Mouse (Mus musculus) urinary bladder, postnatal 14 days (tissue): ENCODE results near the gene Mfsd4b5.
A peak's percentile ranks its signal among the peaks of the same experiment; 100 is the strongest.
"Not testable (repeated sequence)": the region's sequence is repeated elsewhere in the genome, so short reads cannot be mapped to it uniquely, and the experiment has no call there.

Experiments used
- DNase-seq: peaks from one replicate; pipeline ENCODE4 v3.0.0; 2021; ENCODE audit warnings: low spot score

Mfsd4b5 gene

DNA sequence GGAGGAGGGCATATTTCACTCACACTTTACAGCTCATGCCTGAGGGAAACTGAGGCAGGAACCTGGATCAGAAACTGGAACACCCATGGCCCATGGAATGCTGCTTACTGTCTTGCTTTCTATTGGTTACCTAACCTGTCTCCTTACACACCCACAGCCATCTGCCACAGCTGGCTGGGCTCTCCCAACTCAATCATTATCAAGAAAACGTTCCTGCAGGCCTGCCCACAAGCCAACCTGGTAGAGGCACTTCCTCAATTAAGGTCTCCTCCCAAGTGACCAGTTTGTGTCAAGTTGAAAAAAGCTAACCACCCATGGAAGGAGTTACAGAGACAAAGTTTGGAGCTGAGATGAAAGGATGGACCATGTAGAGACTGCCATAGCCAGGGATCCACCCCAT, 24.5 kb downstream of the Mfsd4b5 start:
- DNase-seq: no peak

DNA sequence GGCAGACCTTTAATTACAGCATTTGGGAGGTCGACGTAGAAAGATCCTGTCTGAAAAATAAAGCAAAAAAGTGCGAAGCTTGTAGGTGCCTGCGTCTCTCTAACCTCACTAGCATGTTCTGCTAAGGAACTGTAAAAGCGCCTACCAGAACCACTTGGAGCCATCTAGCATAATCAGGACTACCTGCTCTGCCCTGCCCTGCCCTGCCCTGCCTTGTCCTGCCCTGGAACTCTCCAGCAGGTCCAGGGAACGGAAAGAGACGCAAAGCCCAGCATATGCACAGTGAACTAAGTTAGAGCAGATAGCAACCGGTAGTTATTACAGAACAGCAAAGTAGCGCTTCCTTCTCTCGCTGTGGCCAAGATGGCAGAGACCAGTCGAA, 26.0 kb downstream of the Mfsd4b5 start:
- no peak for DNase-seq

DNA sequence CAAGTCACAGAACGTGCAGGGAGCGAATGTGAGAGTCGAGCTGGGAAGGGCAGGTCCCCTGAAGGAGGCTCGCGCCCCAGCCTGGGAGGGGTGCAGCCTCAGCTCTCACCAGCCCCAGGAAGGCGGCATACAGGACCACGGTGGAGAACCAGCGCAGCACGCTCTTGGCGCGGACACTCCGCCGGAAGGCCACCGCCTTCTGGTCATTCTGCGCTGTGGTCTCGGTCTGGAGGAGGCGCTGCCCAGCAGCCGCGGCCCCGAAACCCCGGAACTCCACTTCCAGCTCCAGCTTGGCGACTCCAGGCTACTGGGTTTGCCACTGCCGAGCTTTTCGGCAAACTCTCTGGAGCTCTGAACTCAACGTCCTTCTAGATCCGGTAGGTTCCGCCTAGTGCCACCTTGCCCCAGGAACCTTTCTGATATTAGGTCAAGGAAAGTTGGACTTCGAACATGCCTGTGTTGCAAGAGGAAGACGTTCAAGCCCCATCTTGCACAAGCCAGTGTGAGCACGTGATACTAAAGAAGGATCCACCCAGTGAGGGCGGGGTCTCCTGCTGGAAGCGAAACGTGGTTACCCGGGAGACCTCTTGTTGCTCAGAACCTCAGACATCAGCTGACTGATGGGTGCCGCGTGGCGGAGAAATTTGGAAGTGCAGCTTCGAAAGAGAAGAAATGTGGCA, 26.5 kb downstream of the Mfsd4b5 start, which contains the start of gene Mfsd4b3:
Gene Mfsd4b3, minus strand, starts transcription at position 393 of the 680 bp plus-strand sequence.
- peak; percentile 96 for DNase-seq

DNA sequence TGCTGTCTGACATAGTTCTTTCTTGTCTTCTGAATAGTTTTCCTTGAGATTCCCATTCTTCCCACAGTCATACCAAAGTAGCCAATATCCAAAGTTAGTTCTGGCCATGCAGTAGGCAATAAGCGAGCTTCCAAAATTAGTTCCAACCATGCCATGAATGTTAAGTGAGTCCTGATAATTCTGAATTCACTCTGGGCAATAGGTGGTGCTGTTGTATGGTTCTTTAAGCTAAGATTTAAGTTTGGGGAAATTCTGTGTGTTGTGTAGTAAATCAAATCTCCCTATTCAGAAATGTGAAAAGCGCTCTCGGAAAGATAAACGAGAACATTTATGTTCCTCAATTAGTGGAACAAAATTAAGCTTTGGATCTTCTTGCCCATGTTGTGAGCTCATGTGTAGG, 28.2 kb downstream of the Mfsd4b5 start:
- no peak for DNase-seq

DNA sequence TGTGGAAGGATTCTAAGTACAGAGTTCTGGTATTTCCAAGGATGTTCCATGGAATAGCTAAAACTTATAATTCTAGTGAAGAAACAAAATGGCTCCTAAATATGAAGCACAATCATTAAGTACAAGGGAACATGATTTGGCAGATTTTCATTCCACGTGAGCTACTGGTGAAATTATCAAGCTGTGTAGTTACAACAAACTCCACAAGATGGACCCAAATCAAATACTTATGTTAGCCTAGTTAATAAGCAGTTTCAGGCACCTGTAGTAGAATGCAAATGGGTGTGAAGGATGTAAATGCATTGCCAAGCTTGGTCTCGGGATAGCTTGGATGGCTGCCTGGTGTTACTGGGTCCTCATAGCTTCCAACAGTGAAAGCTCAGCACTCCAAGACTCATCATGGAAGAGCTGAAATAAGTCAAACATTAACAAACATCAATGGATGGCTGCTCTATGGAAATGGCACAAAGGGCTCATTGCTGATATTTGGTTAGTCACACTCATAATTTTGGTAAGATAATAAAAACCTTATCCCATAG, 30.0 kb downstream of the Mfsd4b5 start:
- DNase-seq: no peak

DNA sequence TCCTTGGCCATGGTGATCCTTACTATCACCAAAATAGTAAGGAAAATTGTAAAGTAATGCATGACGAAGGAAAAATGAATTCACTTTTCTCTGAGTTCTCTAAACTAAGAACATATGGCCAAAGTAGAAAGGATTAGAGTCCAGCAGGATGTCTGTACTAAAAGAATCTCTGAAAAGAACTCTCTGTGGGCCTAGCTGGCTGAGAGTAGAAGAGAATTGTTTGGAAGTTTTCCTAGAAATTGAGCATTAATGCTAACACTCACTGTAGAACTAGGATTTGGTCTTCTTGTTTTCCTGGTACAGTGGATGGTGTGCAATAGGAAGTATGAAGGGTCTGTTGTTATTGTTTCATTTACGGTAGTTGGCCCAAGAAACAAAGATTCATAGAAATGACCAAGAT, 31.3 kb downstream of the Mfsd4b5 start:
- DNase-seq: no peak

DNA sequence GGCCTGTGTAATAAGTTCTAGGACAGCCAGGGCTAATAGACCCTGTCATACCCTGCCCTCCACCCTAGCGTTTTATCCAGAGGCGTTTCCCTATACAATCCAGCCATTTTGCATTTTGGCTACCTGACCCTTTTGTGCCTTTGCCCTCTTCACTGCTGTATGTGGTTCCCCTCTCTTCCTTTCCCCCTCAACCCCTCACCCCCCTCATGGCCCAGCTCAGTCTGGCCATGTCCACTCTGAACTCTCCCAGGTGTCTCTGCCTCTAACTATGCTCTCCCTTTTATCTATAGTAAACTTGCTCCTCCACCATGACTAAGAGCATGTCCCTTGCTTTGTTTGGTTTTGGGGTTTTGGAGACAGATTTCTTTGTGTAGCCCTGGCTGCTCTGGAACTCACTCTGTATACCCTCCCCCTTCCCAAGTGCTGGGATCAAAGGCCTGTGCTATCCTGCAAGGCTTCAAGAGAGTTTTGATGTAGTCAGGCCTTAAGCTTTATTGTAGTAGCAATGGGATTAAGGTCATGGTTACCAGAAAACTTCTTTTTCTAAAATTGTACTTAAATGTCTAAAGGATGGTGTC, 37.0 kb downstream of the Mfsd4b5 start:
- DNase-seq: no peak

DNA sequence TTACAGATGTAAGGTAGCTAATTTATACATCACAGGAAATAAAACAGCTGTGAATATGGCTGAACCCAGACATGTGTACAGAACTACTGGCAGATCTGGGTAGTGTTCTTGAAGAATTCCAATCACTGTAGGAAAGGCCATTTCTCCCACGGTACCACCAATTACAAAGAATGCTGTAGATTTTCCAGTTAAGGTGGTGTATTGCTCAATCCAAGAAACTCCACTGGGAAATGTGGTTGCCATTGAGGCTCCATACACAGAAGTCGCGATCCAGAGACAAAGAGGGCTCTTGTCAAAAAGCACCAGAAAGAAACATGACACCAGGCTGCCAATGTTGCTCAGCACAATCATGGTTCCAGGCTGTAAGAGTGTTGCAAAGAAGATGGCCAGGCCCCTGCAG, 39.3 kb downstream of the Mfsd4b5 start:
- DNase-seq: not testable (repeated sequence)

DNA sequence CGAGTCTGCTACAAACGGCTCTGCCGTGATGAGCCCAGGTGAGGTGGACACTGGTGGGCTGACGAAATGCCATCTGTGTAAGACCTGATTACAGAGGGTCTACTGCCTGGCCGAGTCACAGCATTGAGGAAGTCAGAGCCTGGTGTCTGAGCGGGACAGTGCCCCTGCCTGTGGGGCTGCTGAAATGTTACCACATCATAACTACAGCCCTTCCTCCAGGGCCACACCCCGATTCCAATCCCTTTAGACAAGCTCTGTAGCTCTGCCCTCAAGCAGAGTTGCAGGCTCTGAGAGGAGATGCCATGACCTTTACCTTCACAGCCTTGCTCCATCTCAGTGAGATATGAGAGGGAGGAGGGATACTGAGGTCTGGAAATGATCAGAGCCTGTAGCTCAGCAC, 49.9 kb downstream of the Mfsd4b5 start:
- no peak for DNase-seq

DNA sequence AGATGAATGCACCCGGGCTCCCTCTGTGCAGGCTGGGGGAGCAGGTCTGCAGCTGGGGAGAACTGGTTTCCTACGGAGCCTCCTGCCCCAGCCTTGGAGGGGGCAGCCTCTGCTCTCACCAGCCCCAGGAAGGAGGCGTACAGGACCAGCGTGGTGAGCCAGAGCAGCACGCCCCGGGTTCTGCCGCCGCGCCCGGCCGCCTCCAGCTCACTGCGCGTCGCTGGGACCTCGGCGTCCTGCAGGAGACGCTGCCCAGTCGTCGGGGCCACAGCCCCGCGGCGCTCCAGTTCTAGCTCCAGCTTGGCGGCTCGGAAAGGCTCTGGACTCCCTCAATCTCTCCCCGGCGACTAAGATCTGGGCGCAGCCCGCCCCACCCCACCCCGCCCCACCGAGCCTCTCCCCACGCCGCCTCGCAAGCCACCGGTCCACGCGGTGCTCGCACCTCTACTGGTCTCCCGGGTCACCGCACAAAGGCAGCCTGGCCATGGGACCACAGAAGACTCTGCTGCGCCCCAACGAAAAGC, 59.8 kb downstream of the Mfsd4b5 start, which contains the start of gene Mfsd4b2:
Gene Mfsd4b2, minus strand, starts transcription at position 308 of the 524 bp plus-strand sequence.
- DNase-seq: peak; percentile 28

DNA sequence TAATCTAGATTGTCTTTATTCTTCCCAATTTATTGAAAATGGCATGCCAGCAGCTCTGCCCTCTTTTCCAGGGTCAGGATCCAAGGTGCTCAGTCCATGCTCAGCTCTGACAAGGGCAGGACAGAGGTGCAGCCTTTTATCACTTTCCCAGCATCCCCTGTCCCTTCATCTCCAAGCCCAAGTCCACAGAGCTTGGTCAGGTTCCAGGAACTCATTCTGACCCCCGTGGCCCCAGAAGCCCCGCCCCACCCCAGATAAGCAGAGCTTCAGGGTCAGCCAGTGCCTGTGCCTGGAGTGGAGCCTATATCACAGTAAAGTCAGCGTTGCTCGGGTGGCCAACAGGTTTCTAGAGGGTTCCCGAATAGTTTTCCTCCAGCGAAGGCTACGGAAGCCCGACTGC, 61.9 kb downstream of the Mfsd4b5 start:
- not testable (repeated sequence) for DNase-seq

DNA sequence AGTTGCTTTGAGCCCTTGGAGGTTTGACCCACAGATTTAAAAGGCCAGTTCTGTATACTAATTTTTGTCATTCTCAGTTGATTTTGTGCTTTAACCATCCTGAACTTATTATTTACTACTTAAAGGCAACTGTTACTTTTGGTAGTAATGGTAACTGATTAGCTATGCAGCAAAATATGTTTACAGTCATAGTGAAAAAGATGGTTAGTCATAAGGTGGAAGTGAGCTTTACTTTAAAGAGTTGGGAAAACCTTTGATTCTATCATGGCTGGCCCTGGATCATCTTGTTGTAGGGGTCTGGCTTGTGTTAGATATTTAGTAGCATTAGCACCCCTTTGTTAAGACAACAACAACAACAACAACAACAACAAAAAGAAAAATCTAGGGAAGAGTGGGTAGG, 73.8 kb downstream of the Mfsd4b5 start:
- DNase-seq: no peak

DNA sequence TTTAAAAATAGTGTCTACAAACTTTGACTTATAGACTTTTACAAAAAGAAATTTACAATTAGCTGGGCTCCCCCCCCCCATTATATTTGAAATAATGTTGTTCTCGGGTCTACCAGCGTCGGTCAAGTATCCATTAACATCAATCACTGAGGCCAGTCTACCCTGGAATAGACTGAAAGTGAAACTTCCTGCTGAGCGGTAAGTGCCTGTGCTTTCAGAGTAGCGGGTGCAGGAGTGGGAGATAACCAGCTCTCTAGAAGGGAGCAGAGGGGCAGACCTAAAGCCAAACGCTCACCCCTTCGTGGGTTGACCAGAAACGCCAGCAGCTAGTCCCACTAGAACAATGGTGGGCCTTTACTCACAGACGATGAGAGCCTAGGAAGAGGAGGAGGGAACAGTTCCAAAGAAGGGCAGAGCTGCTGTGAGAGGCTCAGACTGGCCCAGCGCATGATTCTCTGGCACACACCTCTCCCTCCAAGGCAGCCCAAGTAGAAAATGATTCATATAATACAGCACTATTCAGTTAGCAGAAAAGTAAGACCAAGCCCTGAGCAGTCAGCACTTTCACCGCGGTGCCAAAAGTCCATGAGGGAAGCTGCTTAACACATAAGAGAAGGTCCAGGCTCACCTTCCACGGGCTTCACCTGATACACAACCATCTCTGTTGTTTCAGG, 77.5 kb downstream of the Mfsd4b5 start:
- no peak for DNase-seq
